Mouse (Mus musculus) ES-Bruce4 (cell line): ENCODE data around the gene Slc24a3. TPM values are rescaled to one million over a fixed set of nuclear protein-coding genes. Genes with fewer than 3 reads are reported as not detected.

ENCODE experiments used
- H3K27ac ChIP-seq: 2 replicates; pipeline ENCODE4 v1.5.1; 2012; ENCODE audit warnings: low read length, inconsistent platforms; ENCODE audit not compliant: insufficient read depth
- H3K27me3 ChIP-seq: 2 replicates; pipeline ENCODE4 v1.6.1; 2012; ENCODE audit warnings: mild to moderate bottlenecking, low read length, inconsistent platforms; ENCODE audit not compliant: control insufficient read depth, poor library complexity, insufficient read depth, severe bottlenecking
- H3K36me3 ChIP-seq: 2 replicates; pipeline ENCODE4 v1.6.1; 2012; ENCODE audit warnings: inconsistent platforms, mild to moderate bottlenecking, low read length, moderate library complexity; ENCODE audit not compliant: control insufficient read depth, poor library complexity, insufficient read depth, severe bottlenecking
- H3K4me1 ChIP-seq: one replicate; pipeline ENCODE4 v1.8.1; 2011; ENCODE audit warnings: low read length; ENCODE audit not compliant: control insufficient read depth, insufficient read depth
- H3K4me3 ChIP-seq: 2 replicates; pipeline ENCODE4 v1.5.1; 2011; ENCODE audit warnings: low read depth, mild to moderate bottlenecking, low read length
- H3K9ac ChIP-seq: 2 replicates; pipeline ENCODE4 v1.6.1; 2012; ENCODE audit warnings: low read depth, mild to moderate bottlenecking, inconsistent platforms; ENCODE audit not compliant: poor library complexity, severe bottlenecking
- H3K9me3 ChIP-seq: replicated peaks from 2 replicates; pipeline ENCODE4 v1.6.1; 2012; ENCODE audit warnings: mild to moderate bottlenecking, low read length, inconsistent platforms; ENCODE audit not compliant: control insufficient read depth, poor library complexity, insufficient read depth, severe bottlenecking
- CTCF ChIP-seq: IDR thresholded peaks from one replicate; pipeline ENCODE4 v1.8.1; 2011; ENCODE audit warnings: low read depth, low read length
- EP300 ChIP-seq: IDR thresholded peaks from 2 replicates; pipeline ENCODE4 v1.6.1; 2011; ENCODE audit warnings: low read depth, low read length; ENCODE audit not compliant: insufficient read depth
- POLR2A ChIP-seq: IDR thresholded peaks from one replicate; pipeline ENCODE4 v1.8.1; 2011; ENCODE audit warnings: low read length; ENCODE audit not compliant: insufficient read depth
- polyA plus RNA-seq: library from polyadenylated mRNA; stranded (reverse); fragments of >200 nt; gene quantifications from 2 replicates; pipeline ENCODE4 v1.2.4, GENCODE M21; 2011; ENCODE audit warnings: low read depth; ENCODE audit not compliant: missing spikeins, insufficient read depth, insufficient read length

The Slc24a3 gene
- polyA plus RNA-seq, 1 experiment, result 0.16 TPM

DNA sequence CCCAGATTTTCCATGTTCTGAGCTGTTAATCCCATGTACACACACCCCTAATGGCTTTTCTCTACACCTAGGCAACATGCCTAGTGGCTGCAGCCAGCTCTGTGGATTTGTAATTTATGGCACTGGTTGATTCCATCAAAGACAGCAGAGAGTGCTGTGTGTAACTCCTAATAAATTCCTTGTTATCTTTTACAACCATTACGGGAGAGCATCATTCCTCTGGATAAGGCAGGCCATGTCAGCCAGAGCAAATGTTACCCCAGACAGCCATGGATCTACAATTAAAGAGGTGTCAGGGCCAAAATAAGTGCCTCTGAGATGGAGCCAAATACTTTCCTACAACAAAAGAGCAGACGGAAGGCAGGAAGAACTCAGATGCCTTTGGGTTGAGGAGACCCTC is 49.0 kb downstream of the Slc24a3 start:
- TF ChIP-seq POLR2A (no peak), EP300 (no peak), CTCF (no peak)
- H3K9ac ChIP-seq, result no peak overlapping the region
- no peaks in the 10 kb centered on the region for H3K9me3 ChIP-seq
- no peak overlapping the region for H3K4me3 ChIP-seq
- no peaks in the 10 kb centered on the region for H3K27me3 ChIP-seq
- H3K27ac ChIP-seq, result no peak overlapping the region
- no peaks in the 10 kb centered on the region for H3K4me1 ChIP-seq
- H3K36me3 ChIP-seq, result no peaks in the 10 kb centered on the region

- Histone ChIP-seq H3K27me3 (no peaks in the 10 kb centered on the region), H3K36me3 (no peaks in the 10 kb centered on the region), H3K27ac (no peak overlapping the region), H3K9me3 (no peaks in the 10 kb centered on the region), H3K4me3 (no peak overlapping the region), H3K4me1 (no peaks in the 10 kb centered on the region), H3K9ac (no peak overlapping the region)
- TF ChIP-seq EP300 (no peak), POLR2A (no peak), CTCF (no peak)
Measured at GRCm38 (mm10) chr2:145217422-145217821, 49.9 kb downstream of the Slc24a3 start.

DNA sequence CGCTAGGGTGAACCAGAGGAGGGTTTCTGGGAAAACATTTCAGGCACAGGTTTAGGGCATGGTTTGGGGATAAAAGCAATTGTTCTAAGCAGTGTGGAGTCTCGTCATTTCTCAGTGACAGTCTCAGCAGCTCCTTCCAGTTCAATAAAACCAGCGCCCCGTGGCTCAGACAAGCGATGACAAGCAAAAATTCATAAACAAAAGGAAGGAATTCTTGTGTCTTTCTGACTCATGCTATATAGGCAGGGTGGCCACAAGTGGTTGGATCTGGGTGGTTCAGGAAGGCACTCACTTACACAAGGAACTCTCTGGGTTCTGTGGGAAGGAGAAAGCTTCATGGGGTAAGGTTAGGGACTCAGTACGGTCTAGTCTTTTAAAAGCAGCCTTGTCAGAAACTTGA is 51.7 kb downstream of the Slc24a3 start:
- TF ChIP-seq POLR2A, result no peak
- TF ChIP-seq CTCF, result no peak

GRCm38 (mm10) chr2:145223646-145224045 is 56.1 kb downstream of the Slc24a3 start:
- Histone ChIP-seq H3K27me3 (no peaks in the 10 kb centered on the region), H3K27ac (no peak overlapping the region), H3K36me3 (no peaks in the 10 kb centered on the region), H3K4me3 (no peak overlapping the region), H3K9me3 (no peaks in the 10 kb centered on the region), H3K4me1 (no peaks in the 10 kb centered on the region), H3K9ac (no peak overlapping the region)
- no peak for TF ChIP-seq POLR2A
- no peak for TF ChIP-seq EP300
- TF ChIP-seq CTCF, result no peak

More for the DNA sequence above, 51.7 kb downstream of the Slc24a3 start:
- H3K4me3 ChIP-seq, result no peak overlapping the region
- no peak overlapping the region for H3K9ac ChIP-seq
- no peaks in the 10 kb centered on the region for H3K27me3 ChIP-seq
- no peak overlapping the region for H3K27ac ChIP-seq
- no peaks in the 10 kb centered on the region for H3K36me3 ChIP-seq
- no peaks in the 10 kb centered on the region for H3K9me3 ChIP-seq
- no peaks in the 10 kb centered on the region for H3K4me1 ChIP-seq

GRCm38 (mm10) chr2:145225640-145226039 is 58.1 kb downstream of the Slc24a3 start:
- Histone ChIP-seq H3K9ac (no peak overlapping the region), H3K27ac (no peak overlapping the region), H3K4me1 (no peaks in the 10 kb centered on the region), H3K36me3 (no peaks in the 10 kb centered on the region), H3K4me3 (no peak overlapping the region), H3K27me3 (no peaks in the 10 kb centered on the region), H3K9me3 (no peaks in the 10 kb centered on the region)
- no peak for TF ChIP-seq CTCF
- no peak for TF ChIP-seq EP300
- TF ChIP-seq POLR2A, result no peak

DNA sequence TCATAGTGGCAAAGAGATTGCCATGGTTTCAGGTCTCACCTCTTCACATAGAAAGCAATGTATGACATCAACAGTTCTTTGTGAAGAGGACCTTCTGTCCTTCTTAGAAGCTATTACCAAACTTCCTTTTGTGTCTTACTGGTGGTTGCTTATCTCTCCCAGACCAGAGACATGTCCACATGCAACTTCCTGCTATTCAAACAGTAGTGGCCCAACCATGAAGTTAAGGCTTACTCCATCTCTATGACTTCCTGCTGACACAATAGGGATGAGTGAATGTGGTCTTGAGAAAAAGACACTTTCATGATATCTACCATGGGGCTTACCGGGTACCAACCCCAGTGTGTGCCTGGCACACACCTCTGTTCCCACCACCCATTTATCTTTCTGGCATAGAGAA is 58.5 kb downstream of the Slc24a3 start:
- Histone ChIP-seq H3K27ac (no peak overlapping the region), H3K27me3 (no peaks in the 10 kb centered on the region)
- TF ChIP-seq CTCF (no peak), EP300 (no peak), POLR2A (no peak)

More for the DNA sequence above, 58.5 kb downstream of the Slc24a3 start:
- Histone ChIP-seq H3K4me3 (no peak overlapping the region), H3K9me3 (no peaks in the 10 kb centered on the region), H3K4me1 (no peaks in the 10 kb centered on the region), H3K36me3 (no peaks in the 10 kb centered on the region), H3K9ac (no peak overlapping the region)
